Mouse (Mus musculus) forebrain, embryonic 11.5 days (tissue): ENCODE data around the gene Taar9. TPM values are rescaled to one million over a fixed set of nuclear protein-coding genes. Genes with fewer than 3 reads are reported as not detected.
"Not testable (repeated sequence)": the region's sequence is repeated elsewhere in the genome, so short reads cannot be mapped to it uniquely, and the experiment has no call there.

Experiments
- ATAC-seq: fragments of 200-750 bp; cut with Nextera tagmentation; replicated peaks from 2 replicates; pipeline ENCODE4 v1.8.0; 2017; ENCODE audit warnings: moderate TSS enrichment; ENCODE audit not compliant: low FRiP score
- DNase-seq: peaks from one replicate; pipeline ENCODE4 v3.0.0-alpha.2; 2017; ENCODE audit warnings: low spot score
- H3K27ac ChIP-seq: fragments of 300-500 bp; sonication (generic); 2 replicates; pipeline ENCODE4 v1.5.1; 2014; ENCODE audit warnings: low read depth, low read length
- H3K27me3 ChIP-seq: fragments of 300-500 bp; sonication (generic); 2 replicates; pipeline ENCODE4 v1.6.1; 2014; ENCODE audit warnings: mild to moderate bottlenecking, low read length, mixed read lengths; ENCODE audit not compliant: control insufficient read depth, insufficient read depth
- H3K36me3 ChIP-seq: fragments of 300-500 bp; sonication (generic); 2 replicates; pipeline ENCODE4 v1.6.1; 2014; ENCODE audit warnings: mild to moderate bottlenecking, low read length, moderate library complexity, mixed read lengths; ENCODE audit not compliant: control insufficient read depth, insufficient read depth
- H3K4me1 ChIP-seq: fragments of 300-500 bp; sonication (generic); replicated peaks from 2 replicates; pipeline ENCODE4 v1.6.1; 2014; ENCODE audit warnings: low read length, mixed read lengths; ENCODE audit not compliant: control insufficient read depth, insufficient read depth
- H3K4me2 ChIP-seq: fragments of 300-500 bp; sonication (generic); 2 replicates; pipeline ENCODE4 v1.6.1; 2014; ENCODE audit warnings: low read depth, mild to moderate bottlenecking, low read length, moderate library complexity, mixed read lengths; ENCODE audit not compliant: severe bottlenecking
- H3K4me3 ChIP-seq: fragments of 300-500 bp; sonication (generic); 2 replicates; pipeline ENCODE4 v1.5.1; 2014; ENCODE audit warnings: low read depth, low read length
- H3K9ac ChIP-seq: fragments of 300-500 bp; sonication (generic); 2 replicates; pipeline ENCODE4 v1.6.1; 2014; ENCODE audit warnings: low read length
- H3K9me3 ChIP-seq: fragments of 300-500 bp; sonication (generic); 2 replicates; pipeline ENCODE4 v1.6.1; 2016; ENCODE audit warnings: low read length, mixed read lengths; ENCODE audit not compliant: control insufficient read depth
- WGBS: fragments of 180-500 bp; shearing (Covaris S2); extraction: QIAGEN DNeasy Blood & Tissue Kit; methylation state at CpG from one replicate; pipeline ENCODE4 v1.1.7; 2014; 5-methylcytosine and 5-hydroxymethylcytosine counted together
- polyA plus RNA-seq: library from polyadenylated mRNA; unstranded; fragments of >200 nt; fragmentation: Nextera tagmentation; extraction: Ambion mirVana; gene quantifications from 2 replicates; pipeline ENCODE4 v1.2.1, GENCODE M21; 2014

Taar9 gene
- polyA plus RNA-seq, 1 experiment from 2014 or later = not detected

DNA sequence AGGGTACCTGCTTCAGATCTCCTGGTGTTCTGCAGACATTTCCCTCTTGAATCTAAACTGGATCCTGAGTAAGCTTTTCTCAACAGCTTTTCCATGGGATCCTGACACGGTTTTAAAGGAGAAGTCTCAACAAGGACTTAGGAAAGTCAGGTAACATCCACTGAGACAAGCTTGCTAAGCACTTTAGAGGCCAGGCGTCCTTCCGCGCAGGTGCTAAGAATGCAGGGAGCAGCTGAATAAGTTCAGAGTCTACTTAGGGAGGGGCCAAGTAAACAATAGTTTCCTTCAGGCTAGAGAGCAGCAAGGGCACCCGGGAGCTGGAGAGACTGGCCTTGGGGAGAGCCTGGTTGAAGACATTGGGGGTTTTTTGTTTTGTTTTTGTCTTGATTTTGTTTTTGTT lies 22.9 kb upstream of the Taar9 start:
- 5% methylated on average over 5 of the region's 5 CpGs for WGBS
- Histone ChIP-seq H3K4me1 (no peaks in the 10 kb centered on the region; the same call in 1 of the 2 replicates), H3K4me2 (no peak overlapping the region), H3K9ac (no peak overlapping the region), H3K27me3 (no peaks in the 10 kb centered on the region), H3K9me3 (no peaks in the 10 kb centered on the region), H3K36me3 (no peaks in the 10 kb centered on the region), H3K4me3 (no peak overlapping the region), H3K27ac (no peak overlapping the region)
- ATAC-seq (no peak; the same call in 1 of the 2 replicates), DNase-seq (no peak)

- Histone ChIP-seq H3K27ac (no peak overlapping the region), H3K9ac (no peak overlapping the region), H3K4me3 (no peak overlapping the region), H3K36me3 (no peaks in the 10 kb centered on the region), H3K4me2 (no peak overlapping the region), H3K4me1 (no peaks in the 10 kb centered on the region; the same call in 1 of the 2 replicates), H3K27me3 (no peaks in the 10 kb centered on the region), H3K9me3 (no peaks in the 10 kb centered on the region)
- ATAC-seq (peak; percentile 84), DNase-seq (no peak)
- 23% methylated on average over 9 of the region's 9 CpGs for WGBS
Measured at GRCm38 (mm10) chr10:24131451-24132262, 22.3 kb upstream of the Taar9 start.

DNA sequence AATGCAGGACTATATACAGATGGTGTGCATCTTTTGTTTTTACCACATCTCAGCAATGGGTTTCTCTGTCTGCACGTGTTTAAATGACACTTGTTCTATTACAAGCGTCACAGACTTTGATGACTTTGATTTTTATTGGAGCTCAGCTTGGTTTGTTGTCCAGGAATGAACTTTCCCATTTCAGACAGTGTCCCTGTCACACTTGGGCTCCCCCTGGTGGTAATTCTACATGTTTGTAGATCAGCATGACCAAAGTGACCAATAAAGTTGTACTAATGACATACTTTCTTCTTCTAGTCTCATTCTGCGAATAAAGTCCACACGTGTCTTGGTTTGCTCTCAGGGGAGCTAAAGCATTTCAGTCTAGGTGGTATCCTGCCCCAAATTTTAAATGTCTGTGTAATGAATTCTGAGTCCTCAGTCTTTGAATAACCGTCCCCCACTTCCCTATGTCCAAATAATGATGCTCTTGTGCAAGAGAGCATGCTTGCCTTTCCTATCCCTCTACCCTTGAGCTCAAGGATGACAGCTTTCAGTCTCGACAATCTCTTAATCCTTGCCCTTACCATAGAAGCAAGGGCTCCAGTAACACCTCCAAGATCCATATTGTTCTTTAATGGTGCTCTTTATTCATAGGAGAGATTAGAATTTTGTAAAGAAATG lies 1.9 kb upstream of the Taar9 start:
- ATAC-seq = no peak; the same call in 1 of the 2 replicates
- no peak overlapping the region for H3K27ac ChIP-seq
- H3K9ac ChIP-seq = no peak overlapping the region
- no peak overlapping the region for H3K4me3 ChIP-seq
- 52% methylated on average over 6 of the region's 6 CpGs for WGBS
- H3K36me3 ChIP-seq = no peaks in the 10 kb centered on the region
- H3K27me3 ChIP-seq = no peaks in the 10 kb centered on the region
- no peaks in the 10 kb centered on the region; the same call in 1 of the 2 replicates for H3K9me3 ChIP-seq
- H3K4me1 ChIP-seq = no peaks in the 10 kb centered on the region
- no peak overlapping the region for H3K4me2 ChIP-seq
- DNase-seq = no peak

GRCm38 (mm10) chr10:24108236-24108635 lies 1.1 kb downstream of the Taar9 start:
- no peaks in the 10 kb centered on the region for H3K9me3 ChIP-seq
- DNase-seq = no peak
- H3K27ac ChIP-seq = no peak overlapping the region

GRCm38 (mm10) chr10:24107747-24108146 lies 1.6 kb downstream of the Taar9 start:
- ATAC-seq = no peak
- Histone ChIP-seq H3K9me3 (no peaks in the 10 kb centered on the region), H3K27ac (no peak overlapping the region), H3K9ac (no peak overlapping the region), H3K4me3 (no peak overlapping the region), H3K36me3 (no peaks in the 10 kb centered on the region), H3K4me2 (no peak overlapping the region), H3K27me3 (no peaks in the 10 kb centered on the region), H3K4me1 (no peaks in the 10 kb centered on the region)
- 56% methylated on average over 5 of the region's 5 CpGs for WGBS
- no peak for DNase-seq

More at GRCm38 (mm10) chr10:24108236-24108635, 1.1 kb downstream of the Taar9 start:
- H3K9ac ChIP-seq = no peak overlapping the region
- no peak overlapping the region for H3K4me2 ChIP-seq
- H3K36me3 ChIP-seq = no peaks in the 10 kb centered on the region
- H3K27me3 ChIP-seq = no peaks in the 10 kb centered on the region
- no peak overlapping the region for H3K4me3 ChIP-seq
- H3K4me1 ChIP-seq = no peaks in the 10 kb centered on the region
- WGBS = 37% methylated on average over 3 of the region's 3 CpGs
- ATAC-seq = no peak

GRCm38 (mm10) chr10:24103299-24103698 lies 6.0 kb downstream of the Taar9 start:
- not testable (repeated sequence) for H3K9ac ChIP-seq, ATAC-seq, H3K4me3 ChIP-seq, H3K4me2 ChIP-seq, H3K27me3 ChIP-seq, H3K9me3 ChIP-seq, H3K4me1 ChIP-seq, DNase-seq, H3K27ac ChIP-seq, H3K36me3 ChIP-seq
- 50% methylated on average over 1 of the region's 1 CpGs for WGBS

DNA sequence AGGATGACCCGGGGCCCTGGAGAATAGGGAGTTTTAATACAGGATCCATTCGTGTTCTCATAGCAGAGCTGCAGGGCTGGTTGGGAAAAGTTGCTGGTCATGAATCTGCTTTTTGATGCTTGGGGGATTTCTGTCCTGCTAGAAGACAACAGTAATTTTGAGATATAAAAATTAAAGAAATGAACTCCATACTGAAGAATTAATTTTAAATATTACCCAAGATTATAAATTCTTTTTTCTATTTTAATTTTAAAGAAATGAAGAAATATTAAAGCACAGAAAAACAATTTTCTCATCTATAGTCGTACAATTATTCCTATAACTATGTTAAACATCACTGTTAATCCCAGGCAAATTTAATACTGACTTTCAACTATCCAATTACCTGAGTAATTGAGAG lies 7.5 kb downstream of the Taar9 start, which contains the start of gene Taar8c:
TSS of gene Taar8c (minus strand) at position 101 of the 400 bp plus-strand sequence.
- not testable (repeated sequence) for H3K36me3 ChIP-seq, H3K4me3 ChIP-seq, H3K4me1 ChIP-seq, H3K4me2 ChIP-seq, H3K27ac ChIP-seq, ATAC-seq, H3K9ac ChIP-seq, H3K27me3 ChIP-seq, H3K9me3 ChIP-seq, DNase-seq
- 82% methylated on average over 1 of the region's 3 CpGs for WGBS

- H3K9me3 ChIP-seq, H3K9ac ChIP-seq, H3K27me3 ChIP-seq, H3K4me1 ChIP-seq, H3K36me3 ChIP-seq, DNase-seq, ATAC-seq, H3K27ac ChIP-seq, H3K4me3 ChIP-seq, H3K4me2 ChIP-seq: not testable (repeated sequence)
- WGBS = 66% methylated on average over 2 of the region's 2 CpGs
Measured at GRCm38 (mm10) chr10:24097010-24097409, 12.3 kb downstream of the Taar9 start.
